Mouse (Mus musculus) CH12.LX (cell line): ENCODE results near the gene Camta1. TPM values are rescaled to one million over a fixed set of nuclear protein-coding genes. Genes with fewer than 3 reads are reported as not detected.

Experiments used
- DNase-seq: peaks from one replicate; pipeline ENCODE4 v3.0.0-alpha.2; 2013; ENCODE audit errors: extremely low read depth
- H3K27ac ChIP-seq: 2 replicates; pipeline ENCODE4 v1.5.1; 2012; ENCODE audit warnings: low read depth, mild to moderate bottlenecking, control low read depth, moderate library complexity; ENCODE audit not compliant: insufficient read depth
- H3K27me3 ChIP-seq: replicated peaks from 2 replicates; pipeline ENCODE3; 2012; ENCODE audit warnings: inconsistent platforms
- H3K36me3 ChIP-seq, 2 experiments: replicated peaks in 1 of 2; 2 replicates each; pipeline versions ENCODE3 to v1.6.1; 2012; ENCODE audit warnings: inconsistent platforms in 1 of 2, low read length in 1 of 2, mild to moderate bottlenecking in 1 of 2, mixed read lengths in 1 of 2, moderate library complexity in 1 of 2; ENCODE audit not compliant: control insufficient read depth in 1 of 2, insufficient read depth in 1 of 2
- H3K4me1 ChIP-seq, 2 experiments: 2 replicates each; pipeline ENCODE4 v1.6.1; 2012; ENCODE audit warnings: inconsistent platforms in 1 of 2, moderate library complexity in 1 of 2; ENCODE audit not compliant: insufficient read depth in 2 of 2, control insufficient read depth in 1 of 2
- H3K4me2 ChIP-seq: 2 replicates; pipeline ENCODE4 v1.6.1; 2012; ENCODE audit warnings: low read depth, mild to moderate bottlenecking, control low read depth; ENCODE audit not compliant: poor library complexity, insufficient read depth, severe bottlenecking
- H3K4me3 ChIP-seq, 3 experiments: fragments of 150-350 bp in 1 of 3; sonication (generic) in 1 of 3; replicated peaks in 1 of 3; 2 replicates each; pipeline versions ENCODE3 to v1.5.1; 2011 to 2012; ENCODE audit warnings: low read depth in 2 of 3, low read length in 2 of 3, mild to moderate bottlenecking in 2 of 3, moderate library complexity in 2 of 3, control low read depth in 1 of 3, improper control_type of control experiment in 1 of 3, inconsistent platforms in 1 of 3, mixed read lengths in 1 of 3; ENCODE audit not compliant: poor library complexity in 1 of 3
- H3K79me2 ChIP-seq: replicated peaks from 2 replicates; pipeline ENCODE4 v1.6.1; 2012; ENCODE audit warnings: mild to moderate bottlenecking, moderate library complexity; ENCODE audit not compliant: control insufficient read depth, poor library complexity, insufficient read depth, severe bottlenecking; ENCODE audit errors: extremely low read depth
- H3K9ac ChIP-seq: 2 replicates; pipeline ENCODE4 v1.6.1; 2012; ENCODE audit warnings: low read depth, mild to moderate bottlenecking, control low read depth, moderate library complexity; ENCODE audit not compliant: insufficient read depth
- H3K9me3 ChIP-seq: replicated peaks from 2 replicates; pipeline ENCODE3; 2012; ENCODE audit warnings: low read length, inconsistent platforms, mixed read lengths
- BHLHE40 ChIP-seq: IDR thresholded peaks from 2 replicates; pipeline ENCODE4 v1.6.1; 2011; ENCODE audit warnings: mild to moderate bottlenecking, low read depth, low read length, improper control_type of control experiment
- CHD1 ChIP-seq: IDR thresholded peaks from 2 replicates; pipeline ENCODE4 v1.6.1; 2012; ENCODE audit warnings: low read depth, low read length, improper control_type of control experiment, inconsistent platforms
- CHD2 ChIP-seq: IDR thresholded peaks from 2 replicates; pipeline ENCODE4 v1.6.1; 2011; ENCODE audit warnings: low read length, improper control_type of control experiment
- CTCF ChIP-seq, 2 experiments: IDR thresholded peaks in 1 of 2; conservative IDR thresholded peaks in 1 of 2; 2 replicates each; pipeline ENCODE4 v1.5.1; 2011 to 2012; ENCODE audit warnings: low read depth in 2 of 2, low read length in 2 of 2, improper control_type of control experiment in 1 of 2, inconsistent platforms in 1 of 2, mild to moderate bottlenecking in 1 of 2, moderate library complexity in 1 of 2
- E2F4 ChIP-seq: IDR thresholded peaks from 2 replicates; pipeline ENCODE4 v1.6.1; 2011; ENCODE audit warnings: low read depth, low read length, improper control_type of control experiment; ENCODE audit not compliant: insufficient replicate concordance
- ELF1 ChIP-seq: IDR thresholded peaks from 2 replicates; pipeline ENCODE4 v1.6.1; 2014; ENCODE audit warnings: low read depth, mild to moderate bottlenecking, inconsistent platforms, low read length, improper control_type of control experiment
- EP300 ChIP-seq: IDR thresholded peaks from 2 replicates; pipeline ENCODE4 v1.6.1; 2011; ENCODE audit warnings: low read length, improper control_type of control experiment
- ETS1 ChIP-seq: conservative IDR thresholded peaks from 2 replicates; pipeline ENCODE4 v1.6.1; 2012; ENCODE audit warnings: low read depth, mild to moderate bottlenecking, inconsistent platforms, low read length, improper control_type of control experiment, moderate library complexity
- HCFC1 ChIP-seq: IDR thresholded peaks from 2 replicates; pipeline ENCODE4 v1.6.1; 2012; ENCODE audit warnings: low read depth, mild to moderate bottlenecking, inconsistent platforms, low read length, improper control_type of control experiment
- JUN ChIP-seq: IDR thresholded peaks from 2 replicates; pipeline ENCODE4 v1.6.1; 2011; ENCODE audit warnings: low read depth, mild to moderate bottlenecking, low read length, improper control_type of control experiment, moderate library complexity; ENCODE audit not compliant: insufficient read depth
- MAX ChIP-seq: IDR thresholded peaks from 2 replicates; pipeline ENCODE4 v1.6.1; 2011; ENCODE audit warnings: low read length, improper control_type of control experiment
- MXI1 ChIP-seq: IDR thresholded peaks from 2 replicates; pipeline ENCODE4 v1.6.1; 2011; ENCODE audit warnings: mild to moderate bottlenecking, low read depth, low read length, improper control_type of control experiment
- NELFE ChIP-seq: IDR thresholded peaks from 2 replicates; pipeline ENCODE4 v1.6.1; 2011; ENCODE audit warnings: low read depth, low read length, improper control_type of control experiment
- NRF1 ChIP-seq: IDR thresholded peaks from 2 replicates; pipeline ENCODE4 v1.6.1; 2014; ENCODE audit warnings: low read depth, mild to moderate bottlenecking, inconsistent platforms, low read length, improper control_type of control experiment, moderate library complexity
- PAX5 ChIP-seq: IDR thresholded peaks from 2 replicates; pipeline ENCODE4 v1.6.1; 2012; ENCODE audit warnings: low read length, inconsistent platforms, mixed read lengths
- RAD21 ChIP-seq: IDR thresholded peaks from 2 replicates; pipeline ENCODE4 v1.6.1; 2011; ENCODE audit warnings: low read depth, mild to moderate bottlenecking, low read length, improper control_type of control experiment, moderate library complexity
- RCOR1 ChIP-seq: conservative IDR thresholded peaks from 2 replicates; pipeline ENCODE4 v1.6.1; 2012; ENCODE audit warnings: low read depth, mild to moderate bottlenecking, inconsistent platforms, low read length, improper control_type of control experiment
- SIN3A ChIP-seq: IDR thresholded peaks from 2 replicates; pipeline ENCODE4 v1.6.1; 2012; ENCODE audit warnings: low read length, improper control_type of control experiment, inconsistent platforms
- TBP ChIP-seq: conservative IDR thresholded peaks from 2 replicates; pipeline ENCODE4 v1.6.1; 2011; ENCODE audit warnings: low read depth, low read length, improper control_type of control experiment
- UBTF ChIP-seq: IDR thresholded peaks from 2 replicates; pipeline ENCODE4 v1.6.1; 2012; ENCODE audit warnings: low read depth, mild to moderate bottlenecking, inconsistent platforms, low read length, improper control_type of control experiment, moderate library complexity
- USF1 ChIP-seq: IDR thresholded peaks from 2 replicates; pipeline ENCODE4 v1.6.1; 2014; ENCODE audit warnings: low read depth, mild to moderate bottlenecking, inconsistent platforms, low read length, improper control_type of control experiment
- USF2 ChIP-seq: conservative IDR thresholded peaks from 2 replicates; pipeline ENCODE4 v1.6.1; 2011; ENCODE audit warnings: low read depth, low read length, improper control_type of control experiment
- ZC3H11A ChIP-seq: IDR thresholded peaks from 2 replicates; pipeline ENCODE4 v1.6.1; 2012; ENCODE audit warnings: low read depth, mild to moderate bottlenecking, inconsistent platforms, low read length, improper control_type of control experiment
- ZKSCAN1 ChIP-seq: IDR thresholded peaks from 2 replicates; pipeline ENCODE4 v1.6.1; 2012; ENCODE audit warnings: low read depth, inconsistent platforms, low read length, improper control_type of control experiment, borderline replicate concordance
- ZMIZ1 ChIP-seq: IDR thresholded peaks from 2 replicates; pipeline ENCODE4 v1.6.1; 2012; ENCODE audit warnings: low read depth, mild to moderate bottlenecking, inconsistent platforms, low read length, improper control_type of control experiment
- dilution Hi-C: fragments of 300-500 bp; cut with MboI; formaldehyde crosslinking; loops from 2 replicates; pipeline ENCODE4 v1.14.3; 2020; ENCODE audit warnings: low sequenced_read_pairs; ENCODE audit not compliant: extremely low pct_unique_long_range_greater_than_20kb, extremely low pct_ligation_motif_present
- in situ Hi-C: fragments of 300-500 bp; cut with MboI; formaldehyde crosslinking; loops from 3 replicates; pipeline ENCODE4 v1.14.3; 2019; ENCODE audit warnings: low sequenced_read_pairs, low pct_ligation_motif_present, low pct_unique_long_range_greater_than_20kb, mixed read lengths
- polyA plus RNA-seq: library from polyadenylated mRNA; unstranded; fragments of >175 nt; gene quantifications from 2 replicates; pipeline ENCODE4 v1.2.1, GENCODE M21; 2012; ENCODE audit warnings: low read depth; ENCODE audit not compliant: insufficient read length
- total RNA-seq, 2 experiments: library from RNA; depleted of rRNA; stranded (reverse); fragments of 300-350 nt in 1 of 2; fragments of >200 nt in 1 of 2; gene quantifications; 2 replicates each; pipeline ENCODE4 v1.2.3; 2012 to 2014

Camta1 gene
- total and polyA plus RNA-seq, 3 experiments: 9.9 to 32.5 (median 15.3) TPM

DNA sequence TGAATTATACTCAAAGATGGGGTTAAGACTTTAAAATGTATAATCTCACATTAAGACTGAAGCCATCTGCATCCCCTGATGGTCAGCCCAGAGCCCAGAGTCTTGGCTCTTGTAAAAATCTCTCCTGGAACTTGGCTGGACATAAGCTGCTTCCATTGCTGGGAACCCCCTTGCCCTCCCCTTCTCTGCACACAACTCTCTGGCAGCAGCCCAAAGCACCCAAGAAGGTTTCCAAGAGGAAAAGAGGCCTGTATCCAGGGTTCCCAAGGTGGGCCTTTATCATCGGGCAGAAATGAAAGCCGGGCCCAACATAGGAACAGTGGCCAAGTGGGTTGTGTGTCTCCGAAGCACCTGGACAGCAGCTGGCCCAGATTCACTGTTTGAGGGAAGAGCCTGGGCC, 316.2 kb downstream of the Camta1 start:
- dilution Hi-C loops (no loop called here), in situ Hi-C loops (no loop called here)
- no peaks in the 10 kb centered on the region for H3K79me2 ChIP-seq
- no peaks in the 10 kb centered on the region for H3K4me1 ChIP-seq
- no peak overlapping the region for H3K9ac ChIP-seq
- DNase-seq: no peak
- no peak overlapping the region for H3K4me2 ChIP-seq
- H3K27ac ChIP-seq: no peak overlapping the region
- no peak overlapping the region for H3K4me3 ChIP-seq
- no peaks in the 10 kb centered on the region for H3K36me3 ChIP-seq
- H3K27me3 ChIP-seq: no peaks in the 10 kb centered on the region
- TF ChIP-seq SIN3A: no peak
- TF ChIP-seq MXI1: no peak
- TF ChIP-seq MAX: no peak
- TF ChIP-seq ZC3H11A: no peak
- TF ChIP-seq USF2: no peak
- TF ChIP-seq E2F4: no peak
- no peak for TF ChIP-seq UBTF
- TF ChIP-seq NELFE: no peak
- no peak for TF ChIP-seq USF1
- TF ChIP-seq JUN: no peak
- TF ChIP-seq ZKSCAN1: no peak
- no peak for TF ChIP-seq NRF1
- TF ChIP-seq RAD21: no peak
- no peak for TF ChIP-seq ELF1
- no peak for TF ChIP-seq EP300
- no peak for TF ChIP-seq CHD1
- no peak for TF ChIP-seq RCOR1
- peaks cover 87% of the 10 kb centered on the region for H3K9me3 ChIP-seq

DNA sequence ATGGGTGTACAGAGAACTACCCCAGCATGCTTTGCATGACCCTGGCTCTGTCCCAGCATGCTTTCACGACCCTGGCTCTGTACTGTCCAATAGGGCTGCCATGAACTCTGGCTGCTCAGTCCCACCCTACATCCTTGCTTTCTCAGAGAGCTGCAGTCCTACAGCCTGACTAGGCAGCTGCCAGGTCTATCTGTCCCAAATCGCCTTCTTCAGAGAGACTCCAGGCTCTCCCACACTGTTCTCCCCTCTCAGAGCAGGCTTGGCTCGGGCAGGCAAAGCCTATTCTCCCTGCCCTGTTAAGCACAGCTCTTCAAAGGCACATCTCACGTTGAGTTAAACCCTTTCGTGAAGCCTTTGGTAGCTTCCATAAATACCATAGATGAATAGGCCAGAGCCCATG, 317.5 kb downstream of the Camta1 start:
- H3K4me3 ChIP-seq: no peak overlapping the region
- no peak for DNase-seq
- dilution Hi-C loops: no loop called here
- in situ Hi-C loops: no loop called here
- no peak overlapping the region for H3K9ac ChIP-seq
- no peaks in the 10 kb centered on the region for H3K79me2 ChIP-seq
- peaks cover 89% of the 10 kb centered on the region for H3K9me3 ChIP-seq
- H3K27me3 ChIP-seq: no peaks in the 10 kb centered on the region
- H3K4me1 ChIP-seq: no peaks in the 10 kb centered on the region
- TF ChIP-seq CHD1: no peak
- TF ChIP-seq ETS1: no peak
- no peak for TF ChIP-seq MXI1
- TF ChIP-seq MAX: no peak
- no peak for TF ChIP-seq PAX5
- TF ChIP-seq BHLHE40: no peak
- no peak for TF ChIP-seq ZC3H11A
- no peak for TF ChIP-seq TBP
- TF ChIP-seq HCFC1: no peak
- no peak for TF ChIP-seq USF2
- TF ChIP-seq RCOR1: no peak
- TF ChIP-seq E2F4: no peak
- TF ChIP-seq CHD2: no peak
- TF ChIP-seq CTCF (conservative IDR thresholded peaks at IDR 0.05 in 1 of 2, IDR thresholded peaks at IDR 0.05 in 1 of 2; ENCODE audit: low read depth in 2 of 2, low read length in 2 of 2): no peak
- TF ChIP-seq ZMIZ1: no peak
- no peak for TF ChIP-seq USF1
- no peak for TF ChIP-seq EP300
- H3K36me3 ChIP-seq: no peaks in the 10 kb centered on the region
- no peak overlapping the region for H3K4me2 ChIP-seq
- no peak overlapping the region for H3K27ac ChIP-seq
